Mouse (Mus musculus): ENCODE measurements around the gene Faf1.
A peak's percentile ranks its signal among the peaks of the same experiment; 100 is the strongest.

Faf1 gene

GRCm38 (mm10) chr4:109676218-109677215, at the start of gene Faf1:
Faf1 (plus strand) TSS chr4:109676588.
- DNase-seq (ENCODE audit: low spot score), result peak; percentile 98

- no peak for DNase-seq (ENCODE audit: low spot score)
These were observed 46.2 kb upstream of the Faf1 start for GRCm38 (mm10) chr4:109630215-109630614.

GRCm38 (mm10) chr4:109631029-109631428, 45.4 kb upstream of the Faf1 start:
- no peak for DNase-seq (ENCODE audit: low spot score)

GRCm38 (mm10) chr4:109634971-109635370, 41.4 kb upstream of the Faf1 start:
- DNase-seq (ENCODE audit: low spot score), result no peak

- DNase-seq (ENCODE audit: low spot score), result no peak
These were observed 37.0 kb upstream of the Faf1 start for GRCm38 (mm10) chr4:109639356-109639755.

GRCm38 (mm10) chr4:109640141-109640540, 36.2 kb upstream of the Faf1 start:
- no peak for DNase-seq (ENCODE audit: low spot score)

- DNase-seq (ENCODE audit: low spot score), result no peak
These were observed 34.9 kb upstream of the Faf1 start for GRCm38 (mm10) chr4:109641451-109641850.

- DNase-seq (ENCODE audit: low spot score), result no peak
These were observed 29.1 kb upstream of the Faf1 start for GRCm38 (mm10) chr4:109647281-109647680.

GRCm38 (mm10) chr4:109649331-109649730, 27.1 kb upstream of the Faf1 start:
- DNase-seq (ENCODE audit: low spot score), result no peak

- no peak for DNase-seq (ENCODE audit: low spot score)
These were observed 23.1 kb upstream of the Faf1 start for GRCm38 (mm10) chr4:109653251-109653650.

GRCm38 (mm10) chr4:109654701-109655100, 21.7 kb upstream of the Faf1 start:
- DNase-seq (ENCODE audit: low spot score), result no peak

GRCm38 (mm10) chr4:109655738-109656137, 20.6 kb upstream of the Faf1 start:
- DNase-seq (ENCODE audit: low spot score), result no peak

- DNase-seq (ENCODE audit: low spot score), result no peak
These were observed 20.1 kb upstream of the Faf1 start for GRCm38 (mm10) chr4:109656301-109656700.

- DNase-seq (ENCODE audit: low spot score), result peak; percentile 68
These were observed 19.2 kb upstream of the Faf1 start for GRCm38 (mm10) chr4:109657021-109657850.

GRCm38 (mm10) chr4:109657851-109658500, 18.4 kb upstream of the Faf1 start:
- DNase-seq (ENCODE audit: low spot score), result no peak

- DNase-seq (ENCODE audit: low spot score), result no peak
These were observed 17.6 kb upstream of the Faf1 start for GRCm38 (mm10) chr4:109658826-109659225.

- no peak for DNase-seq (ENCODE audit: low spot score)
These were observed 16.8 kb upstream of the Faf1 start for GRCm38 (mm10) chr4:109659571-109659970.

- DNase-seq (ENCODE audit: low spot score), result no peak
These were observed 15.8 kb upstream of the Faf1 start for GRCm38 (mm10) chr4:109660568-109660967.

GRCm38 (mm10) chr4:109661183-109661582, 15.2 kb upstream of the Faf1 start:
- no peak for DNase-seq (ENCODE audit: low spot score)

GRCm38 (mm10) chr4:109662271-109662670, 14.1 kb upstream of the Faf1 start:
- no peak for DNase-seq (ENCODE audit: low spot score)

- DNase-seq (ENCODE audit: low spot score), result no peak
These were observed 12.3 kb upstream of the Faf1 start for GRCm38 (mm10) chr4:109664091-109664490.

Data from testis, postnatal 10 days (tissue).